Mouse (Mus musculus) testis, adult 2 months (tissue): Measurements from ENCODE around the gene Eya3.

Source experiments
- CTCF ChIP-seq: fragments of 200-500 bp; IDR thresholded peaks from 2 replicates; pipeline ENCODE4 v1.5.1; 2012; ENCODE audit warnings: low read depth, mild to moderate bottlenecking, inconsistent platforms, low read length, moderate library complexity; ENCODE audit not compliant: control insufficient read depth, insufficient read depth, insufficient replicate concordance
- POLR2A ChIP-seq: fragments of 200-500 bp; IDR thresholded peaks from 2 replicates; pipeline ENCODE4 v1.6.1; 2012; ENCODE audit warnings: low read depth, mild to moderate bottlenecking, inconsistent platforms, low read length, moderate library complexity; ENCODE audit not compliant: control insufficient read depth

DNA sequence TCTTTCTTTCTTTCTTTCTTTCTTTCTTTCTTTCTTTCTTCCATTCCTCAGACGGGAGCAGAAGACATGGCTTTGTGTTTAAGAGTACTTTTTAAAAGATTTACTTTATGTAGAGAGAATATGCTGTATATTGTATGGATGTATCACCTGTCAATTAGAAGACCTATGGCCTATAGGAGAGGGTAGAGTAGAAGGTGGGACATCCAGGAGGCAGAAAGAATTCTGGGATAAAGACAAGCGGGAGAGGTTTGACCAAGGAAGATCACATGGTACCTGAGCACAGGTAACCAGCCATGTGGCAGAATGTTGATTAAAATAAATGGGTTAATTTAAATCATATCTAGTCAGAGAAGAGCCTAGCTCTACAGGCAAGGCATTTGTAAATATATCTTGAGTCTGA lies 96.0 kb downstream of the Eya3 start:
- no peak for TF ChIP-seq CTCF
- TF ChIP-seq POLR2A, result no peak
